Mouse (Mus musculus): ENCODE measurements at regions not wholly inside any gene's neighbourhood (a gene's known extent, or its start where the extent isn't known, plus 50 kb on each side); places are given as distances from the start of the nearest gene placed in this dataset.

GRCm38 (mm10) chr12:6930726-6931125 lies 1046.7 kb upstream of the Apob start:
- no peaks in the 10 kb centered on the region for H3K9me3 ChIP-seq (ENCODE audit: control insufficient read depth, low read length)
- H3K36me3 ChIP-seq (ENCODE audit: control insufficient read depth, insufficient read depth, low read length): no peaks in the 10 kb centered on the region
- 79% methylated on average over 5 of the region's 5 CpGs for WGBS
- no peak overlapping the region for H3K4me3 ChIP-seq (replicated peaks; ENCODE audit: low read length)
- ATAC-seq (ENCODE audit: low FRiP score, low read depth) (no peak), DNase-seq (ENCODE audit: low spot score) (no peak)
- no peaks in the 10 kb centered on the region for H3K4me1 ChIP-seq (ENCODE audit: control insufficient read depth, insufficient read depth, low read length)
- no peaks in the 10 kb centered on the region for H3K27me3 ChIP-seq (ENCODE audit: control insufficient read depth, insufficient read depth, low read length)
- no peak overlapping the region for H3K27ac ChIP-seq (replicated peaks; ENCODE audit: low read depth, low read length)
- no peak overlapping the region for H3K4me2 ChIP-seq (replicated peaks; ENCODE audit: low read depth, low read length, severe bottlenecking)
- H3K9ac ChIP-seq (ENCODE audit: low read depth, low read length, severe bottlenecking): no peak overlapping the region
- no peak for TF ChIP-seq POLR2A (IDR thresholded peaks at IDR 0.05; ENCODE audit: borderline replicate concordance, extremely low read depth, insufficient read depth, insufficient read length)

DNA sequence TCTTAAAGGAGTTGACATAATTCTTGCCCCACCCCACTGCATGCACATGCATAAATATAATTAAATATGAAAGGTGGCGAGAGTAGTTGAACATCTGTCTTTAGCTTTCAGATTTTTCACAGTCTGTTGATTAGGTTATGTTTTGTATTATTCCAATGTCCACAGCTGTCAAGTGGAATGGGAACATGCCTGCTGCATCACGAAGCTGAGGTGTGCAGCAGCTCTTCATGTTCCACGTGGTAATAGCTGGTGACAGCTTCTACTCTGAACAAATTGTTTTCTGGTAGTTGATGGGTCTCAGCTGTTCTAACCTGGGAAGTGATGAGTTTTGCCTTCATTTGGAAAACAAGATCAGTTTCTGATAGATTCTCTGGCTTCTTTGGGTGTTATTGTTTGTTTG lies 1020.8 kb upstream of the Apob start:
- Histone ChIP-seq H3K4me1 (ENCODE audit: control insufficient read depth, insufficient read depth, low read length) (no peaks in the 10 kb centered on the region), H3K27me3 (ENCODE audit: control insufficient read depth, insufficient read depth, low read length) (no peaks in the 10 kb centered on the region), H3K9me3 (ENCODE audit: control insufficient read depth, low read length) (no peaks in the 10 kb centered on the region), H3K36me3 (ENCODE audit: control insufficient read depth, insufficient read depth, low read length) (no peaks in the 10 kb centered on the region), H3K4me2 (replicated peaks; ENCODE audit: low read depth, low read length, severe bottlenecking) (no peak overlapping the region), H3K9ac (ENCODE audit: low read depth, low read length, severe bottlenecking) (no peak overlapping the region), H3K4me3 (replicated peaks; ENCODE audit: low read length) (no peak overlapping the region), H3K27ac (replicated peaks; ENCODE audit: low read depth, low read length) (no peak overlapping the region)
- DNase-seq (ENCODE audit: low spot score) (no peak), ATAC-seq (ENCODE audit: low FRiP score, low read depth) (no peak)
- no peak for TF ChIP-seq POLR2A (IDR thresholded peaks at IDR 0.05; ENCODE audit: borderline replicate concordance, extremely low read depth, insufficient read depth, insufficient read length)
- WGBS: 72% methylated on average over 3 of the region's 3 CpGs

- WGBS: 76% methylated on average over 4 of the region's 4 CpGs
- Histone ChIP-seq H3K27ac (replicated peaks; ENCODE audit: low read depth, low read length) (no peak overlapping the region), H3K9ac (ENCODE audit: low read depth, low read length, severe bottlenecking) (no peak overlapping the region), H3K4me3 (replicated peaks; ENCODE audit: low read length) (no peak overlapping the region), H3K36me3 (ENCODE audit: control insufficient read depth, insufficient read depth, low read length) (no peaks in the 10 kb centered on the region), H3K4me1 (ENCODE audit: control insufficient read depth, insufficient read depth, low read length) (no peaks in the 10 kb centered on the region), H3K9me3 (ENCODE audit: control insufficient read depth, low read length) (no peaks in the 10 kb centered on the region), H3K27me3 (ENCODE audit: control insufficient read depth, insufficient read depth, low read length) (no peaks in the 10 kb centered on the region), H3K4me2 (replicated peaks; ENCODE audit: low read depth, low read length, severe bottlenecking) (no peak overlapping the region)
- ATAC-seq (ENCODE audit: low FRiP score, low read depth): no peak
- no peak for DNase-seq (ENCODE audit: low spot score)
- no peak for TF ChIP-seq POLR2A (IDR thresholded peaks at IDR 0.05; ENCODE audit: borderline replicate concordance, extremely low read depth, insufficient read depth, insufficient read length)
Observed at GRCm38 (mm10) chr12:6984664-6985063, 992.8 kb upstream of the Apob start.

DNA sequence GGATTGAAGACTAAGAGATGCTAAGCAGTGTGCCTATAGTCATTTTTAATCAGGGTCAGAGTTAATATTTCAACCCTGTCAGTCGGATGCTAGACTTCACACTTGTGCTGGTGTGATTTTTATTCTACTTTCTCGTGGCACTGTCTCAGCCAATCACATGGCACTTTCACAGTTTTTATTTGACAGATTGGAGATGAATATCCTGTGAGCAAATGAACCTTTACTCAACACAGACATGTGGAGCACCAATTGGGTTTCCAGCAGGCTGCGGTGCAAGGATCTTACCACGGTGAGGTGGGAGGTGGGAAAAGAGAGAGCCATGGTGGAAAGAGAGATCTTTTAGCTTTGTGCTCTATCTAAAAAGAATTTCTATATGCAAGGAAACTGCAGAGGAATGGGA lies 949.0 kb upstream of the Apob start:
- Histone ChIP-seq H3K4me2 (replicated peaks; ENCODE audit: low read depth, low read length, severe bottlenecking) (no peak overlapping the region), H3K27ac (replicated peaks; ENCODE audit: low read depth, low read length) (no peak overlapping the region), H3K27me3 (ENCODE audit: control insufficient read depth, insufficient read depth, low read length) (no peaks in the 10 kb centered on the region), H3K4me1 (ENCODE audit: control insufficient read depth, insufficient read depth, low read length) (no peaks in the 10 kb centered on the region), H3K36me3 (ENCODE audit: control insufficient read depth, insufficient read depth, low read length) (no peaks in the 10 kb centered on the region), H3K9ac (ENCODE audit: low read depth, low read length, severe bottlenecking) (no peak overlapping the region), H3K4me3 (replicated peaks; ENCODE audit: low read length) (no peak overlapping the region), H3K9me3 (ENCODE audit: control insufficient read depth, low read length) (no peaks in the 10 kb centered on the region)
- no peak for TF ChIP-seq POLR2A (IDR thresholded peaks at IDR 0.05; ENCODE audit: borderline replicate concordance, extremely low read depth, insufficient read depth, insufficient read length)
- WGBS: 79% methylated on average over 4 of the region's 4 CpGs
- ATAC-seq (ENCODE audit: low FRiP score, low read depth): no peak
- DNase-seq (ENCODE audit: low spot score): no peak

GRCm38 (mm10) chr12:7029396-7030065 lies 947.9 kb upstream of the Apob start:
- ATAC-seq (ENCODE audit: low FRiP score, low read depth) (no peak), DNase-seq (ENCODE audit: low spot score) (no peak)
- no peak overlapping the region for H3K4me2 ChIP-seq (replicated peaks; ENCODE audit: low read depth, low read length, severe bottlenecking)
- WGBS: 66% methylated on average over 4 of the region's 4 CpGs
- H3K27me3 ChIP-seq (ENCODE audit: control insufficient read depth, insufficient read depth, low read length): no peaks in the 10 kb centered on the region
- no peaks in the 10 kb centered on the region for H3K36me3 ChIP-seq (ENCODE audit: control insufficient read depth, insufficient read depth, low read length)
- TF ChIP-seq POLR2A (IDR thresholded peaks at IDR 0.05; ENCODE audit: borderline replicate concordance, extremely low read depth, insufficient read depth, insufficient read length): no peak
- no peaks in the 10 kb centered on the region for H3K4me1 ChIP-seq (ENCODE audit: control insufficient read depth, insufficient read depth, low read length)
- no peaks in the 10 kb centered on the region for H3K9me3 ChIP-seq (ENCODE audit: control insufficient read depth, low read length)
- no peak overlapping the region for H3K27ac ChIP-seq (replicated peaks; ENCODE audit: low read depth, low read length)
- H3K9ac ChIP-seq (ENCODE audit: low read depth, low read length, severe bottlenecking): no peak overlapping the region
- no peak overlapping the region for H3K4me3 ChIP-seq (replicated peaks; ENCODE audit: low read length)
